Mouse (Mus musculus) heart, embryonic 11.5 days (tissue): ENCODE data around the gene Susd6. TPM values are rescaled to one million over a fixed set of nuclear protein-coding genes. Genes with fewer than 3 reads are reported as not detected.

Experiments used
- ATAC-seq: fragments of 200-750 bp; cut with Nextera tagmentation; replicated peaks from 2 replicates; pipeline ENCODE4 v1.8.0; 2017; ENCODE audit warnings: moderate library complexity; ENCODE audit not compliant: insufficient number of reproducible peaks, low FRiP score, low TSS enrichment
- H3K27ac ChIP-seq: fragments of 300-500 bp; sonication (generic); 2 replicates; pipeline ENCODE4 v1.5.1; 2014; ENCODE audit warnings: mild to moderate bottlenecking, low read depth, low read length
- H3K27me3 ChIP-seq: fragments of 300-500 bp; sonication (generic); 2 replicates; pipeline ENCODE4 v1.6.1; 2014; ENCODE audit warnings: mild to moderate bottlenecking, low read length, mixed read lengths; ENCODE audit not compliant: control insufficient read depth, insufficient read depth
- H3K36me3 ChIP-seq: fragments of 300-500 bp; sonication (generic); 2 replicates; pipeline ENCODE4 v1.6.1; 2014; ENCODE audit warnings: mild to moderate bottlenecking, low read length, moderate library complexity, mixed read lengths; ENCODE audit not compliant: control insufficient read depth, insufficient read depth
- H3K4me1 ChIP-seq: fragments of 300-500 bp; sonication (generic); 2 replicates; pipeline ENCODE4 v1.6.1; 2014; ENCODE audit warnings: low read length; ENCODE audit not compliant: control insufficient read depth, insufficient read depth
- H3K4me2 ChIP-seq: fragments of 300-500 bp; sonication (generic); 2 replicates; pipeline ENCODE4 v1.6.1; 2014; ENCODE audit warnings: mild to moderate bottlenecking, moderate library complexity
- H3K4me3 ChIP-seq: fragments of 300-500 bp; sonication (generic); 2 replicates; pipeline ENCODE4 v1.5.1; 2014; ENCODE audit warnings: low read depth, low read length
- H3K9ac ChIP-seq: fragments of 300-500 bp; sonication (generic); 2 replicates; pipeline ENCODE4 v1.6.1; 2014; ENCODE audit warnings: mild to moderate bottlenecking, low read depth, low read length, moderate library complexity
- H3K9me3 ChIP-seq: fragments of 300-500 bp; sonication (generic); replicated peaks from 2 replicates; pipeline ENCODE4 v1.6.1; 2016; ENCODE audit warnings: low read length; ENCODE audit not compliant: control insufficient read depth
- WGBS: fragments of 180-500 bp; shearing (Covaris S2); extraction: QIAGEN DNeasy Blood & Tissue Kit; methylation state at CpG from one replicate; pipeline ENCODE4 v1.1.7; 2014; ENCODE audit not compliant: insufficient replicate concordance; 5-methylcytosine and 5-hydroxymethylcytosine counted together
- polyA plus RNA-seq: library from polyadenylated mRNA; unstranded; fragments of >200 nt; fragmentation: Nextera tagmentation; extraction: Ambion mirVana; gene quantifications from 2 replicates; pipeline ENCODE4 v1.2.1, GENCODE M21; 2014

The Susd6 gene
- 17.7 and 20.4 TPM in 2 replicates for polyA plus RNA-seq

- Histone ChIP-seq H3K27ac (peak within 1 kb of the TSS; percentile 97), H3K4me3 (peak within 1 kb of the TSS; percentile 98), H3K27me3 (no peaks in the 10 kb centered on the region), H3K4me1 (peaks cover 22% of the 10 kb centered on the region), H3K9me3 (no peaks in the 10 kb centered on the region), H3K9ac (peak within 1 kb of the TSS; percentile 97), H3K36me3 (no peaks in the 10 kb centered on the region), H3K4me2 (peak within 1 kb of the TSS; percentile 75)
- ATAC-seq: peak; percentile 99
- 3% methylated on average over 55 of the region's 56 CpGs for WGBS
Observed at GRCm38 (mm10) chr12:80789849-80790694, at the start of gene Susd6. TSS of gene Susd6 (plus strand) at chr12:80790510.

- WGBS: 60% methylated on average over 1 of the region's 1 CpGs
- no peak for ATAC-seq
- peaks cover 14% of the 10 kb centered on the region for H3K27me3 ChIP-seq
Observed at GRCm38 (mm10) chr12:80744614-80745013, 45.7 kb upstream of the Susd6 start.

GRCm38 (mm10) chr12:80746031-80746813 is 44.1 kb upstream of the Susd6 start:
- Histone ChIP-seq H3K27me3 (peaks cover 20% of the 10 kb centered on the region), H3K4me2 (no peak overlapping the region), H3K36me3 (no peaks in the 10 kb centered on the region), H3K4me3 (no peak overlapping the region), H3K9ac (no peak overlapping the region), H3K27ac (no peak overlapping the region), H3K4me1 (peaks cover 6% of the 10 kb centered on the region; the same call in 1 of the 2 replicates), H3K9me3 (no peaks in the 10 kb centered on the region)
- no peak for ATAC-seq
- WGBS: 47% methylated on average over 8 of the region's 8 CpGs

More at GRCm38 (mm10) chr12:80744614-80745013, 45.7 kb upstream of the Susd6 start:
- no peak overlapping the region for H3K9ac ChIP-seq
- H3K4me3 ChIP-seq: no peak overlapping the region
- peaks cover 6% of the 10 kb centered on the region; the same call in 1 of the 2 replicates for H3K4me1 ChIP-seq
- no peak overlapping the region for H3K4me2 ChIP-seq
- no peaks in the 10 kb centered on the region for H3K9me3 ChIP-seq
- H3K36me3 ChIP-seq: no peaks in the 10 kb centered on the region
- no peak overlapping the region for H3K27ac ChIP-seq

DNA sequence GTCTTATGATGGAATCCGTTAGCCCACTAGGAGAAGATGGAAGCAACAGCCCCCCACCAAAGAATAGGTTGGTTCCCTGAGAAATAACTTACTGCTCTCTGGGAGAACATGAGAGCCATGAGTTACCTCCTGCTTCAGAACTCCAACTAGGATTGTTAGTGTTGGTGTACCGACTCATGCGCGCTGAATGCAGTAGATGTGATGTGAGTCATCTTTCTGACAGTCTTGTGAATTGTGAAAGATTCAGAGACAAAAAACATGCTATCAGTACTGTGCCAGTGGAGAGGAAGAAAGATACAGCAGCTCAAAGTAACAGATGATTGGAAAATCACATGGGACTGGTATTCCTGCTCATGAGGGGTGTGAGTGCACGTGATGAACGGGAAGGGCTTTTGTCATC is 38.8 kb upstream of the Susd6 start:
- Histone ChIP-seq H3K9ac (no peak overlapping the region), H3K4me3 (no peak overlapping the region), H3K9me3 (no peaks in the 10 kb centered on the region), H3K4me1 (no peaks in the 10 kb centered on the region), H3K27ac (no peak overlapping the region), H3K4me2 (no peak overlapping the region), H3K36me3 (no peaks in the 10 kb centered on the region), H3K27me3 (peaks cover 52% of the 10 kb centered on the region)
- 83% methylated on average over 6 of the region's 6 CpGs for WGBS
- no peak for ATAC-seq

GRCm38 (mm10) chr12:80757751-80758558 is 32.4 kb upstream of the Susd6 start:
- Histone ChIP-seq H3K4me1 (peaks cover 22% of the 10 kb centered on the region), H3K4me2 (peak overlapping the region; percentile 88), H3K9me3 (no peaks in the 10 kb centered on the region), H3K36me3 (no peaks in the 10 kb centered on the region), H3K4me3 (peak overlapping the region; percentile 53), H3K9ac (no peak overlapping the region), H3K27ac (no peak overlapping the region), H3K27me3 (peaks cover 70% of the 10 kb centered on the region)
- WGBS: under 1% methylated on average over 113 of the region's 122 CpGs
- ATAC-seq: peak; percentile 62

DNA sequence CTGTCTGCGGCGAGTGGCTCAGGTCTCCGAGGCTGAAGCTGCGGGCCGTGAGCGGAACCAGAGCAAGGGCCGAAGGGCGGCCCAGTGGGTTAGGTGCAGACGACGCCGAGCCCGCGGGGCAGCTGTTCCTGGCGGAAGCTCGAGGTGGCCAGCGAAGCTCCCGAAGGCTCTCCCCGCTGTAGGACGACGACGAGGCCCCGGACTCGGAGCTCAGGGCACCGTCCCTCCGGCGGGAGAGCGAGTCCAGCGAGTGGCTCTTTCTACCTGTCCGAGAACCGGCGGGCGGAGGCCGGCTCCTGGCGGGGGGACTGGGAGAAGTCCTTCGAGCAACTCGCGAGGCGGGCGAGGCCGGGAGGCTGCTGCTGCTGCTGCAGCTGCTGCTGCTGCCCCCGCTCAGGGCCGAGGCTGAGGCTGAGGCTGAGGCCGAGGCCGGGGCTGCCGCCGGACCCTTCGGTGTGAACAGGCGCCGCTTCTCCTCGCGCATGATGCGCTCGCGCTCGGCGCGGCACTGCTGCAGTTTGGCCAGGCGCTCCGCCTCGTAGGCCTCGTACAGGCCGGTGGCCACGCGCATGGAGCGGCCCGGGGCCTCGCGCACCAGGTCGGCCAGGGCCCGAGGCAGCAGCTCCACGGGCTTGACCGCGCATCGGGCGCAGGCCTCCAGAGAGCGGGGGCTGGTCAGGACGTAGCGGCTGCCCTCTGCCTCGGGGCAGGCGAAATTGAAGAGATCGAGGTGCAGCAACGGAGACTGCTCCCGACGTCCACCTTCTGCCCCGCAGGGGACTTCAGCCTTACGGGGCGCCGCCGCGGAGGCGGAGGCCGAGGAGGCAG is 31.5 kb upstream of the Susd6 start:
- no peak for ATAC-seq
- Histone ChIP-seq H3K27ac (no peak overlapping the region), H3K4me3 (peak overlapping the region; percentile 53), H3K9ac (no peak overlapping the region), H3K9me3 (no peaks in the 10 kb centered on the region), H3K27me3 (peaks cover 67% of the 10 kb centered on the region), H3K4me2 (peak overlapping the region; percentile 88), H3K4me1 (peaks cover 22% of the 10 kb centered on the region), H3K36me3 (no peaks in the 10 kb centered on the region)
- 2% methylated on average over 88 of the region's 92 CpGs for WGBS

- peaks cover 22% of the 10 kb centered on the region for H3K4me1 ChIP-seq
- no peak overlapping the region for H3K27ac ChIP-seq
- peaks cover 64% of the 10 kb centered on the region for H3K27me3 ChIP-seq
- ATAC-seq: no peak
- H3K36me3 ChIP-seq: no peaks in the 10 kb centered on the region
- H3K9me3 ChIP-seq: no peaks in the 10 kb centered on the region
- H3K9ac ChIP-seq: no peak overlapping the region
- peak overlapping the region; percentile 88 for H3K4me2 ChIP-seq
- H3K4me3 ChIP-seq: peak overlapping the region; percentile 53
- WGBS: 3% methylated on average over 13 of the region's 13 CpGs
Observed at GRCm38 (mm10) chr12:80759387-80759712, 31.0 kb upstream of the Susd6 start.
